Mouse (Mus musculus): ENCODE results near the gene Alyref.

GRCm38 (mm10) chr11:120630401-120630871 is 32.3 kb upstream of the Alyref start:
- TF ChIP-seq POLR2A (IDR thresholded peaks at IDR 0.05; ENCODE audit: insufficient read depth, low read depth, low read length) (no peak), CTCF (IDR thresholded peaks at IDR 0.05; ENCODE audit: insufficient read depth, low read depth, low read length) (no peak)

Data from olfactory bulb, adult 2 months (tissue).